Mouse (Mus musculus) NIH3T3 (cell line): ENCODE measurements at regions not wholly inside any gene's neighbourhood (a gene's known extent, or its start where the extent isn't known, plus 50 kb on each side); places are given as distances from the start of the nearest gene placed in this dataset.

Experiments used
- DNase-seq: peaks from one replicate; pipeline ENCODE4 v3.0.0-alpha.2; 2012; ENCODE audit warnings: low read depth

- no peak for DNase-seq
Measured at GRCm38 (mm10) chr10:96955036-96955775, 338.4 kb downstream of the Btg1 start.

DNA sequence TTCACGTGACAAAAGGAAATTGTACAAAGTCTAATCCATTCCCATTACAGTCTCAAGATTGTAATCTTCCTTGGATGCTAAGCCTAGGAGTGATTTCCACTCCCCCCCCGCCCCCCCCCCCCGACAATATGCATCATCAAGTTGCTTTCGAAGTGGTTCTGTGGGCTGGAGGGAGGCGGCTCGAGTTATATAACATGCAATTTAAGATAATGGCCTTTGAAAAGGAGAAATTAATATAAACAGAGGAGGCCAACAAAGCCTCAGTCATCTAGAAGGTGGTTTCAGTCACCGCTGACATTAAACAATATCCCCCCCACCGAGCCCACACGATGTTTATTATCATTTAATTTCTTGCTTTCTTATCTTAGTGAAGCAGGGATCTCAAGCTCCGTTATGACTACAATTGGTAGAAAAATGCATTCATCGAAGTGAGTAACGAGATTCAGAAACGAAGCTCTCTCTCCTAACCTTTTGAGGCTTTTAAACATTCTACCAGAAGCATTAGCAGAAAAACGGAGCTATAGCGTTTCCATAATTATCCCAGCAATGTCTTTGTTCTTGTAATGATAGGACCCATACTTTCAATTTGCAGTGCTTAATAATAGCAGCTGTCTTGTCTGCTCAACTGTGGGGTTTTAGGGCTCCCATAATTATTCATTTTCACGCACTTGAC lies 339.1 kb downstream of the Btg1 start:
- no peak for DNase-seq

DNA sequence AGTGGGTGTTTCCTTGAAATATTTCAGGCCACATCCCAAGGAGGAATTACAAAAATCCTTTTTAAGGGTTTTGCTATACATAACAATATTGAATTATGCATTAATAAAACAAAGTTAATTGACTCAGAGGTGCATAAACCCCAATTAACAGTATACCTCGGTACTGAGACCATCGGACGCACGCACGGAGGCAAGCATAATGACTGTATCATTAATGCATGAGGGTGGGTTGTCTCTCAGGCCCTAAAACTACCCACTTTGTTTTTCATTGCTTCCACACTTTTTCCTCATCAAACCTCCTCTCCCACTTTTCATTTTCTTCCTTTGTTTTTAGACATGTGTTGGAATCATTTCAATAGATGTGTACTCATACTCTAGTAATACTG lies 339.6 kb downstream of the Btg1 start:
- DNase-seq = no peak

GRCm38 (mm10) chr10:96957019-96957418 lies 340.2 kb downstream of the Btg1 start:
- DNase-seq = no peak

- no peak for DNase-seq
Measured at GRCm38 (mm10) chr10:96969825-96970224, 353.0 kb downstream of the Btg1 start.

DNA sequence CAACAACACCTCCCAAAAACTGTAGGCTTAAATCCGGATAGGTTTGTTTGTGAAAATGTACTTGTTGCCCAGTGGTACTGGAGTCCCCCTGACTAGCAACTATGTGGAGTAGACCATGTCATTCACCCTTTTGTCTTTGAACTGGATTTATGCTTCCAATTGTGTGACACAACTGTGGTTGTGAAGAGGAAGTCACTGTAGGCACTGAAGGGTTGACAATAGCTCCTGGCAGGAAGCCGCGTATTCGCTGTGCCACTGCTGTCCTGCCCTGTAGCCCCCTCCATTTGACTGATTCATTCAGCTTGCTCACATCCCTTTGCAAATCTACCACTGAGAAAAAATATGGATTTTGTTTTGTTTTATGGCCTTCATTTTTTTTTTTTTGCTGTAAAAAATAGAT lies 353.9 kb downstream of the Btg1 start:
- no peak for DNase-seq

DNA sequence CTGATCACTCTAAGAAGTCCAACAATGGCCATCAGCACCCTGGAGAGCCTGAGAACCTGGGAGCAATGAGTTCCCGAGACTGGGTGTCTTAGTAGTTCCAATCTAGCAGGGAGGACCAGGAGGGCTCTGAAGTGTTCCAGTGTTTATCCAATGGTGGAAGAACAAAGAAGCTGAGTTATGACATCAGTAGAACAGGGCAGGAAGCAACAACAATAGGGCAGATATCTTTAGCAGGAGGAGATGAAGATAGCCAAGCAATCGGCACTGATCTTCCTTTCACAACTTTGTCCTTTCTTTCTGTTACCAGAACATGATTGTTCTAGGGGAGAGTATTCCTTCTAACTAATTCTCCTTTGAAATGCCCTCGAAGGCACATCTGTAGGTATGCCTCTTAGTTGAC lies 355.0 kb downstream of the Btg1 start:
- DNase-seq = no peak

DNA sequence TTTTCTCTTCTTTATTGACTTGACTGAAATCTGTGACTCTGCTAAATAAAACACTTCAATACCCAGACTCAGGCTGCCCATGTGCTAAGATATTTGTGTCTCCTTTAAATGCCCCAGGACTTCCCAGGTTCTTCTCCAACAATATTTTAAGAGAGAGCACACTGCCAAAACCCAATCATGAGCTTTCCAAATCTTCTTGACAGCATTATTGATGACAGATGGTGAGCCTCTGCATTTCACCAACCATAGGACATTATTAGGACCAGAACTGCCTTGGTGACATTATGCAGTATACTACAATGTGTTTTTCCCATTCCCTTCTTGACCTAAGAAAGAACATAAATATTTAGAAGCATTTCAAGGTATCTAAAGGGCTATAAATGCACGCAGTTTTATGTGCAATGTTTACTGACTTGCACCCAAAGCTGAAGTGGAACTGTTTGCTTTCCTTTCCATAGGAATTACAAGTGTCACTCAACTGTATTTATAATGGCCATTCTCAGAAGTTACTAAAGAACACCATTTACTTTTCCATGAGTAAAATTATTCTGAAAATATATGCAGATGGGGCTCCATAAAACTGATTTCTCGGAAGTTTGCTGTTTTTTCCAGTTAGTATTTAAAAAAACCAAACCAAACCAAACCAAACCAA lies 357.6 kb downstream of the Btg1 start:
- DNase-seq = peak; percentile 34

DNA sequence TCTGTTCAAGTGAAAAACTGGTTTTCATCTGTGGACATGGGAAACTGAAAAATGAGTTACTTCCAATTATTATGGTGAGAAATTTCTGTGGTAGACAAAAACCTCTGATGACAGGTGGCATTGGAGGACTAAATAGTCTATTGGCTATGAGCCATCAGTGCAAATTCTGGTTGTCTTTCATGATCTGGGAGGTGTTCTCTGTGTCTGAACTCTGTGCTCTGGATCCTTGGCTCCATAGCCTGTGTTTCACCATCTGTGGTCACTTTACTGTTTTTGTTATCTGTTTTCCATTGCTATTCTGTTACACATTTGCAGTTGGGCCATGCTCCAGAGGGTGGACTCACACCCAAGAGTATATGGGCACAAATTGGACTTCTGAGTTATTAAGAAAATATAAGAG lies 359.9 kb downstream of the Btg1 start:
- peak; percentile 13 for DNase-seq

DNA sequence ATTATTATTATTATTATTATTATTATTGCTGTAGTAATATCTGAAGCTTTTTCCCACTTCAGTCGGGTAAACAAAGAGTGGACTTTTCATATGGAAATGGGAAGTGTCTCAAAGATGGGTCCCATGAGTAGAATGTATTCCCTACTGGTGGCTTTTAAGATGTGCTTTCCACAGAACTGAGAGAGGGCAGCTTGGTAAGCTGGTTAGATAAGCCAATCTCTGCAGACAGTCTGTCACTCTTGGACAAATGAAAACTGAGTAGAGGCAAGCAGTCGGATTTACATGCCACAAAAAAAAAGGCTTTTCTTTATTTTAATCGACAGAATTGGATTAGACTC lies 363.7 kb downstream of the Btg1 start:
- DNase-seq = no peak

GRCm38 (mm10) chr10:96980832-96981515 lies 364.2 kb downstream of the Btg1 start:
- no peak for DNase-seq

- DNase-seq = no peak
Measured at GRCm38 (mm10) chr10:96981516-96981869, 364.7 kb downstream of the Btg1 start.

DNA sequence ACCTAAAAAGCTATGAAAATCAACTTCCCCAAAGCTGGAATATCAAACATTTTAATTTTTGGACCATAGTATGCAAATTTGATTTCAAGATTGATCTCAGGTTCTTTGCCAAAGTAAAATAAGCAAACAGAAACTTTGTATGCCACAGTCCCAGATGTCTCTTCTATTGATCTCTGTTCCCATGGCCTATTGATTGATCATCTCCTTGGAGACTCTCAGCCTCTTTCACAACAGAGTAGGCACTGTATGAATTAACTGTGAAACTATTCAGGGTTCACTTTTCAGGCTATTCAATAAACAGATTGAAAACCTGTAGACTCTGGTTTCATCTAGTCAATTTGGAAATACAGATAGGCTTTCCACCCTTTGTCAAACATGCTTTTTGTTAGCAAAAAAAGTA lies 384.1 kb downstream of the Btg1 start:
- no peak for DNase-seq

GRCm38 (mm10) chr10:97008873-97009272 lies 392.1 kb downstream of the Btg1 start:
- DNase-seq = no peak

DNA sequence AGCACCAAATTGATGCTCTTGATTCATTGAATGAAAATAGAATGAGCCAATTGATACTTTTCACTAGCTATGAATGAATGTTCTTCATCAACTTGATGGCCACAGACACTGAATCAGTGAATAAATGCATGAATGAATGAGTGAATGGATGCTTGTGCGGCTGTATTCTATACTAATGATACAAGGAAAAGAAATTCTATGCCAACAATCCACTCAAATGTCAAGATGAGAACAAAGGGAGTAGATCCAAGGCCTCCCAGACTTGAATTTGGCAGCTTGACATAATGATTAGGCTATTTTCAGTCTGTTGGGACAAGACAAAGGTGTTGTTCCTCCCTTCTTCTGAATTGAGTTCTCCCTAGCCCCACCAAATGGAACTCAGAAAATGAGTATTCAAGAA lies 393.1 kb downstream of the Btg1 start:
- DNase-seq = no peak

DNA sequence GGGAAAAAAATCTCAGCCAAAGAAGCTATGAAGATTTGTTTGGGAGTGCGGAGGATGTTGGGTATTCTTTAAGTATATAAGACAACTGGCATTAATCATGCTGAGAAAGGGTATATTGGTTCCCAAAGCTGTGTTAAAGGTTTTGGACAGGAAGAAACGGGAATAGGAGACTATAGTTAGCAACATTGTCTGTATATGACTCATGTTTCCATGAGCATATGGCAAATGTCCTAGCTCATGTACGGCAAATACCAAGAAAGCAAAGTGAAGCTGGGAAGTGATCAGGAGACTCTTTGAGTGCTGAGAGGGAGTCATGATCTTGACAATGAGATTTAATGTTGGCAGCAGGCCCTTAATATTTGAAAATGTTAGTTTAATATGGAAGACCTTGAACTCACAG lies 401.8 kb downstream of the Btg1 start:
- DNase-seq = peak; percentile 67

DNA sequence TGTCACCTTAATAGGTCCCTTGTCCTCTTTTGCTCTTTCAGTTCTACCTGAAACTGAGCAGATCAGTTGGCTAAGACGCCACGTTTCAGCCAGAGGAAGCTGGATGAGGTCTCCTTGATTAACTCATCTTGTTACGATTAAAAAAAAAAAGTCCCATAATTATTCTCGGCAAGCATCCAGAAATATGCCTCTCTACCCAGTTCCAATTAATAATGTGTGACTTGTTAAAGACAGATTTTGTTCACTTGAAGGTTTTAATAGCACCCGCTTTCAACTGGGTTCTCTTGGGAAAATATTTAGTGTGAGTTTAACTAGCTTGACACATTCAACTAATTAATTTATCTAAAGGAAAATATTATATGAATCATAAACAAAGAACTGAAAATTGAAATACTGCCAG lies 412.0 kb downstream of the Btg1 start:
- no peak for DNase-seq

DNA sequence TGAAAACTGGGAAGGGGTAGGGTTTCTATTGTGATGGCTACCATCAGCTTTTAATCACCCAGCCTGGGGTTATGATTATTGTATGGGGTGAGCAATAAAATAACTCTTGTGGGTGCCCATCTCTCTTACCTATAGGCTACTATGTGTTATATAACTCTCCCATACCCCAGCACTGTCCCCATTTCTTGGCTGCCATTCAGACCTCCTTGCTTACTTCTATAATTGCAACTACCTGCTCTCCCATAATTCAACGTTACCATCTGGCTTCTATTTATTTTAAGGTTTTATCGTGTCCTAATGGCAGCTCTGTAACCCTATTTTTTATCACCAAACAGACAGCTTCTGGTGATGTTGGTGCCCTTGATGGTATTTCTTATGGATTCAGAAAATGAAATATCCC lies 414.2 kb downstream of the Btg1 start:
- no peak for DNase-seq

DNA sequence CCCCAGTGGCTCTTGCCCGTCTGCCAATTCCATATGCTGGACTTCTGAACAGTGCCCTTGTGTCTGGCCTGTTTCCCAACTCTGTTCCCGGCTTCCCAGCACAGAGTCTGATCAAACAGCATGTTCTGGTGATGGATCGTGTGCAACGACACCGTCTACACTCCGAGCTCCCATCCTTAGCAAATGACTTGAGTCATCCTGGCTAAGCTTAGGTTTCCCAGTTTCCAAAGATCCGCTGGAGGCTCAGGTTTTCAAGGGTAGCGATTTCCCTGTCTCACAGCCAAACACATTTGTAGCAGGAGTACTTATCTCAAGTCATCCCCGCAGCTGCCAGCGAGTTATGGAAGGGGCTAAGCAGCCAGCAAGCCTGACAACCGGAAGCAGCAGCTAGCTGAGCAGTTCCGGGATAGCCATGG lies 418.6 kb downstream of the Btg1 start:
- DNase-seq = peak; percentile 38

DNA sequence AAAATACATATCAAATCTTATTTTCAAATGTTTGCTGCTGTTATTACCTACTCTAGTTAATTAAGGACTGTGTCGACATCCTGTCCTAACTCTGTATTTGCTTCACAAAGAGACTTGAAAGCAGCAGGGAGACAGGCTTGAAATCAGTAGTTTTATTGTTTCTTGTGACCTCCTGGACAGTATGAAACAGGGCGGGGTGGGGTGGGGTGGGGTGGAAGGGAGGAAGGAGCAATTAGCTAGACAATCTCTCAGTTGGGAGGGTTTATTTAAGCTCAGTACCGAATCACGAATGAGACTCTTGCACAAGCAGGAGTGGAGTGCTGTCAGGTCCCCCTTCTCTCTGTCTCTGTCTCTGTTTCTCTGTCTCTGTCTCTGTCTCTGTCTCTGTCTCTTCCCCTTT lies 421.2 kb downstream of the Btg1 start:
- DNase-seq = no peak

- DNase-seq = no peak
Measured at GRCm38 (mm10) chr10:97047566-97047965, 430.8 kb downstream of the Btg1 start.

- no peak for DNase-seq
Measured at GRCm38 (mm10) chr10:97047996-97048395, 431.2 kb downstream of the Btg1 start.

GRCm38 (mm10) chr10:97054472-97054871 lies 424.9 kb upstream of the Dcn start:
- DNase-seq = no peak
